Mouse (Mus musculus) embryonic facial prominence, embryonic 14.5 days (tissue): ENCODE data around the gene Lmx1a. TPM values are rescaled to one million over a fixed set of nuclear protein-coding genes. Genes with fewer than 3 reads are reported as not detected.

Source experiments
- ATAC-seq: fragments of 200-750 bp; cut with Nextera tagmentation; 2 replicates; pipeline ENCODE4 v1.8.0; 2017; ENCODE audit warnings: low read depth, moderate number of reproducible peaks, moderate TSS enrichment
- DNase-seq: peaks from one replicate; pipeline ENCODE4 v3.0.0-alpha.2; 2015; ENCODE audit warnings: low spot score
- H3K27ac ChIP-seq: fragments of 300-500 bp; sonication (generic); replicated peaks from 2 replicates; pipeline ENCODE4 v1.5.1; 2014; ENCODE audit warnings: low read depth, mild to moderate bottlenecking, low read length, moderate library complexity
- H3K27me3 ChIP-seq: fragments of 300-500 bp; sonication (generic); replicated peaks from 2 replicates; pipeline ENCODE4 v1.6.1; 2014; ENCODE audit warnings: low read length; ENCODE audit not compliant: control insufficient read depth, insufficient read depth
- H3K36me3 ChIP-seq: fragments of 300-500 bp; sonication (generic); 2 replicates; pipeline ENCODE4 v1.6.1; 2014; ENCODE audit warnings: low read length, mixed read lengths; ENCODE audit not compliant: control insufficient read depth, insufficient read depth
- H3K4me1 ChIP-seq: fragments of 300-500 bp; sonication (generic); 2 replicates; pipeline ENCODE4 v1.6.1; 2014; ENCODE audit warnings: antibody characterized with exemption, low read length; ENCODE audit not compliant: control insufficient read depth, insufficient read depth
- H3K4me2 ChIP-seq: fragments of 300-500 bp; sonication (generic); 2 replicates; pipeline ENCODE4 v1.6.1; 2014; ENCODE audit warnings: low read depth, mild to moderate bottlenecking, low read length, moderate library complexity, mixed read lengths
- H3K4me3 ChIP-seq: fragments of 300-500 bp; sonication (generic); 2 replicates; pipeline ENCODE4 v1.5.1; 2014; ENCODE audit warnings: low read depth, mild to moderate bottlenecking, low read length
- H3K9ac ChIP-seq: fragments of 300-500 bp; sonication (generic); 2 replicates; pipeline ENCODE4 v1.6.1; 2014; ENCODE audit warnings: low read depth, mild to moderate bottlenecking, low read length, moderate library complexity, mixed read lengths
- H3K9me3 ChIP-seq: fragments of 300-500 bp; sonication (generic); 2 replicates; pipeline ENCODE4 v1.6.1; 2016; ENCODE audit warnings: low read length; ENCODE audit not compliant: control insufficient read depth
- whole genome bisulfite sequencing: fragments of 180-500 bp; shearing (Covaris S2); extraction: QIAGEN DNeasy Blood & Tissue Kit; methylation state at CpG from one replicate; pipeline ENCODE4 v1.1.7; 2014; 5-methylcytosine and 5-hydroxymethylcytosine counted together
- polyA plus RNA-seq: library from polyadenylated mRNA; unstranded; fragments of >200 nt; fragmentation: Nextera tagmentation; extraction: Ambion mirVana; gene quantifications from 2 replicates; pipeline ENCODE4 v1.2.1, GENCODE M21; 2014

Gene Lmx1a
- polyA plus RNA-seq, 1 experiment from 2014 or later: 1.7 TPM

DNA sequence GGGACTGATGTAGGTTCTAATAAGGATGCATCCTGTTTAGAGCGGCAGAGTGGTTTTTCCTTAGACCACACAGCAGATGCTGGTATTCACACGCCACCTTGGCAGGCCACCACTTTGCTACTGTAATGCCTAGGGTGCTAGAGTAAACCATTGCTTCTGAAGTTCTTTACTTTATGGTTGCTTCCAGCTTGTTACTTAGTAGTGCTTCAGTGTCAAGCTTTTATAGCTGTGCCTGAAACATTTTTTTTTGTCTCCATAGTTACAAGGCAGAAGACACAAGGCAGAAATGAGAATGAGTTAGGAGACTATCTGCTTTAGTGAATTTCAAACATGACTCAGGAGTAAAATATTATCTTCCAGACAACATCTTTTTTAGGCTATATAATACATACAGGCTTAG, 95.0 kb downstream of the Lmx1a start:
- no peaks in the 10 kb centered on the region; the same call in 1 of the 2 replicates for H3K4me1 ChIP-seq
- no peak overlapping the region for H3K4me3 ChIP-seq
- WGBS: 78% methylated on average over 2 of the region's 2 CpGs
- H3K27me3 ChIP-seq: no peaks in the 10 kb centered on the region
- no peak overlapping the region for H3K4me2 ChIP-seq
- H3K36me3 ChIP-seq: no peaks in the 10 kb centered on the region
- DNase-seq (no peak), ATAC-seq (no peak)
- no peak overlapping the region for H3K9ac ChIP-seq
- H3K9me3 ChIP-seq: no peaks in the 10 kb centered on the region
- H3K27ac ChIP-seq: no peak overlapping the region

DNA sequence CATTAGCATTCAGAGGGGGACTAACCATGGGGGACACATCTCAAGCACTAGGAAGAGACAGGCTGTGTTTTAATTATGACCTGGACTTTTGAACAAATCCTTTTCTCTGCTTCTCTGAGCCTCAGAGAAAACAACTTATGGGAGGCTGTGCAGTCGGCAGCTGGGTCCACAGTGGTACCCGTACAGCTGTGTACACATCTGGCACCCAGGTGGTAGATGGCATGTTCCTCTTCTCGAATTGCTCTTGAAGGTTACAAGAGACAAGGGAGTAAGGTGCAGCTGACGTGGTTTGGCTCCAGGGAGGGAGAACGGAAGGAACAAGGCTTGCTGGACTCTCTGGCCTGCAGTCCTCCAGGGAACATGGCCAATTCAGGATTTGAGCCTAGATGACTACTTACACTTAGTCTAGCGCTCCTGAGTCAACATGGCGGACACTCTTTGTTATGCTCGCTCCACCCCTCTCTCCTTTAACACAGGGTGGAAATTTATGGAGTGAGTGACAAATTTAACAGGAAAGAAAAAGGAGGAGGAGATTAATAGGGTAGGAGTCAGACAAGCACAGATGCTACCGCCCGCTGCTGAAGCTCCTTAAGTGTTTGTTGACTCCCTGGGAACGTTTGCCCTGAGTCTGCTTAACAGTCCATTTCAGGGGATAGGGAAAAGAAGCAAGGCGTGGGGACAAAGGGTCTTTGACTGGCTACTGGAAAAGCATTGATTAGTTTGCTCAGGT, 99.8 kb downstream of the Lmx1a start:
- 53% methylated on average over 12 of the region's 12 CpGs for WGBS
- no peaks in the 10 kb centered on the region for H3K9me3 ChIP-seq
- no peaks in the 10 kb centered on the region for H3K36me3 ChIP-seq
- DNase-seq (no peak), ATAC-seq (no peak)
- 0 out of 2 replicates have a peak, but pooled peaks cover 2% of the 10 kb centered on the region for H3K27me3 ChIP-seq
- H3K4me2 ChIP-seq: no peak overlapping the region
- H3K27ac ChIP-seq: no peak overlapping the region
- no peak overlapping the region for H3K9ac ChIP-seq
- H3K4me1 ChIP-seq: peaks cover 3% of the 10 kb centered on the region; the same call in 1 of the 2 replicates
- H3K4me3 ChIP-seq: no peak overlapping the region

DNA sequence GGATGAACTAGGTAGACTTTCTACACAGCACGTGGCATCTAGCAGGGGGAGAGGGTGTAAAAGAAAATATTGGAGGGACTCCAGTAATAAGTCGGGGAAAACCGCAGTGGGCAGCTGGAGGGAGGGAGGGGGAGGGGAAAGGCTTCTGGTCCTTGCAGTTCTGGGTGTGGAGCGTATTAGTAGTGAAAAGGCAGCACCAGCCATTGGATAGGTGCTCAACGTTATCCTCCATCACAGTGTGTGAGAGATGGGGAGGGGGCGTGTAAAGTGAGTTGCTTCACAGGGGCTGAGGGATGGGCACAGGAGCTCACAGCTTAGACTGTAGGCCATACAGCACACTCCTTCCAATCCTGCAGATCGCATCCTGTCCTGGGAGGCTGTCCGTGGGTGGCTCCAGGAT, 100.4 kb downstream of the Lmx1a start:
- WGBS: 65% methylated on average over 8 of the region's 8 CpGs

DNA sequence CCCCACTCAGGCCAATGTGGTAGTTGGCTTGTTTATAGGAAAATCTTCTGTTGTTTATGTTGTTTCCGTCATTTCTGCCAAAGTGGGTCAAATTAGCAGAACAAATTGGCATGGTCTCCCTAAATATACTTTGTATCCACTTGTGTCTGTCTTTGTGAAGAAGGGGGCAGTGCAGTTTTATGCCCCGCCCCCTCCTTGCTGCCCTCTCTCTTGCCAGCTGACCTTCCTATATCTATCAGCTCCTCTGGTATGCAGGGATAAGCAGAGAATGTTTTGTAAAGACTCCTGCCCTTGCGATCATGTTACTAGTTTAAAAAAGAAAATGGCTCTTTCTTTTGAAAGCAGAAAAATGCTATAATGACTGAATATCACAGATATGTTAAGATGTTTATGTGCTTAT, 101.7 kb downstream of the Lmx1a start:
- no peak overlapping the region for H3K9ac ChIP-seq
- H3K36me3 ChIP-seq: no peaks in the 10 kb centered on the region
- 58% methylated on average over 3 of the region's 3 CpGs for WGBS
- H3K27ac ChIP-seq: no peak overlapping the region
- H3K9me3 ChIP-seq: no peaks in the 10 kb centered on the region
- no peak overlapping the region for H3K4me3 ChIP-seq
- H3K27me3 ChIP-seq: 0 out of 2 replicates have a peak, but pooled peaks cover 2% of the 10 kb centered on the region
- peaks cover 3% of the 10 kb centered on the region; the same call in 1 of the 2 replicates for H3K4me1 ChIP-seq
- H3K4me2 ChIP-seq: no peak overlapping the region
- DNase-seq: no peak
- no peak for ATAC-seq

More for the DNA sequence above, 100.4 kb downstream of the Lmx1a start:
- Histone ChIP-seq H3K4me1 (peaks cover 3% of the 10 kb centered on the region; the same call in 1 of the 2 replicates), H3K36me3 (no peaks in the 10 kb centered on the region), H3K9ac (no peak overlapping the region), H3K27me3 (0 out of 2 replicates have a peak, but pooled peaks cover 2% of the 10 kb centered on the region), H3K9me3 (no peaks in the 10 kb centered on the region), H3K4me2 (no peak overlapping the region), H3K27ac (no peak overlapping the region), H3K4me3 (no peak overlapping the region)
- no peak for DNase-seq
- ATAC-seq: no peak

DNA sequence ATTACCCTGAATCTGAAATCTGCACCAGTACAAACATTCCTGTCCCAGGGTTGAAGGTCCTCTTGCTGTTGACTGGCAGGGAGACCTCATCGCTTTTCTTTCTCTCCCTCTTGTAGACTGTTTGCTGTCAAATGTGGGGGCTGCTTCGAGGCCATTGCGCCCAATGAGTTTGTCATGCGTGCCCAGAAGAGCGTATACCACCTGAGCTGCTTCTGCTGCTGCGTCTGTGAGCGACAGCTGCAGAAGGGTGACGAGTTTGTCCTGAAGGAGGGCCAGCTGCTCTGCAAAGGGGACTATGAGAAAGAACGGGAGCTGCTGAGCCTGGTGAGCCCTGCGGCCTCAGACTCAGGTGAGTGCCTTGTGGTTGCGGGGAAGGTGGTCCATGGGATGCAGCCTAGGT, 102.2 kb downstream of the Lmx1a start:
- 76% methylated on average over 11 of the region's 11 CpGs for WGBS
- Histone ChIP-seq H3K27ac (no peak overlapping the region), H3K4me3 (no peak overlapping the region), H3K4me1 (peaks cover 3% of the 10 kb centered on the region; the same call in 1 of the 2 replicates), H3K4me2 (no peak overlapping the region), H3K36me3 (no peaks in the 10 kb centered on the region), H3K9ac (no peak overlapping the region), H3K27me3 (0 out of 2 replicates have a peak, but pooled peaks cover 2% of the 10 kb centered on the region), H3K9me3 (no peaks in the 10 kb centered on the region)
- ATAC-seq (no peak), DNase-seq (no peak)

DNA sequence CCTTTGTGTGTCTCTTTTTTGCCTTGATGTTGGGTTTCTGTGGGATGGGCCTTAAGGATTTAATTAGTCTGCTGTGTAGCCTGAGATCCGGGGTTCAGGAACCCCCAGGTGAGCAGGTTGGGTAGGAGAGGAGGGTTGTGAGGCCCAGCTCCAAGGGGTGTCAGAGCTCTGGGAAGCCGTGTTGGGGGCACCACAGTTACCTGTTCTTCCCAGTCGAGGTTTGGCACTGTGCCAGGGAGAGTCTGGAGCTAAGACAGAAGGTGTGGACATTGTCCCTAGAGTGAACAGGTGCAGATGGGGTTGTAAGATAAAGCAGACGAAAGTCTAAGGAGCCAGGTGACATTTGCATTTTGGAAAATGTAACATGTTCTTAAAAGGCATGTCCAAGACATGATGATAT, 112.9 kb downstream of the Lmx1a start:
- H3K27me3 ChIP-seq: peaks cover 45% of the 10 kb centered on the region
- no peak; the same call in 1 of the 2 replicates for ATAC-seq

DNA sequence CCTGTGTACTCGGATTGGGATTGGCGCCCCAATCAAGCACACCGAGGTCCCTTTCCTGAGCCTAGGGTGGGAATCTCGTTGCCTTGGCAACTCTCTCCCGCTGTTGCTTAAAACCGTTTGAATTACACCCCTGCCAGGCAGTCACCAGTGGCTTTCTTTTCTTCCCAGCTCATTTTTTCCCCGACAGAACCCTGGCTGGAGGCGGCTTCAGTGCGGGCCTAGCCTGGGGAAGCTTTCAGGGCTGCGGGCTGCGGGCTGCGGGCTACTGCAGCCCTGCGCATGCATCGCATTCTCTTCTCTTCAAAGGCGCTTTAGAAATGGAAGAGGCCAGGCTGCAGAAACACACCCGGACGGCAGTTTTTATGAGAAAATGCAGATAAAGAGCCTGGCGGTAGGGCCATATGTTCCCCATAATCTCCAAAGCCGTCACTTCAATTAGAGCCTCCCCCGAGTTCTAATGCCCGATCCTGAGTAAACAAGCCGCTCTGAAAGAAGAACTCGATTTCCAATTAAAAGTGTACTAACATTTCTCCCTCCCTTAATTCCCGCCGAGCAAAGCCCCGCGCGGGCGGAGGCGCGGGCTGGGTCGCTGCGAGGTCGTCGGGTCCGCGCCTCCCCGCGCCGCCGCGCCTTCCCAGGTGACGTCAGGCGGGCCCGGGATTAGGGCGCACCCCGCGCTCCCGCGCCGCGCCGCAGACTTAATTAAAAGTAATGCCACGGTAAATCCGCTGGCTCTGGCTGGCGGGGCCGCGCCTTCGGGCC, 113.7 kb downstream of the Lmx1a start:
- H3K4me1 ChIP-seq: no peaks in the 10 kb centered on the region
- under 1% methylated on average over 32 of the region's 59 CpGs for WGBS
- H3K36me3 ChIP-seq: no peaks in the 10 kb centered on the region
- no peak overlapping the region for H3K27ac ChIP-seq
- peaks cover 45% of the 10 kb centered on the region for H3K27me3 ChIP-seq
- ATAC-seq: peak; percentile 81
- H3K4me2 ChIP-seq: peak overlapping the region; percentile 91
- no peaks in the 10 kb centered on the region for H3K9me3 ChIP-seq
- peak overlapping the region; percentile 58 for H3K9ac ChIP-seq
- peak overlapping the region; percentile 48 for H3K4me3 ChIP-seq
- DNase-seq: peak; percentile 64

More for the DNA sequence above, 112.9 kb downstream of the Lmx1a start:
- H3K9ac ChIP-seq: no peak overlapping the region
- H3K4me2 ChIP-seq: no peak overlapping the region
- no peak overlapping the region for H3K4me3 ChIP-seq
- WGBS: 36% methylated on average over 4 of the region's 4 CpGs
- H3K9me3 ChIP-seq: no peaks in the 10 kb centered on the region
- H3K36me3 ChIP-seq: no peaks in the 10 kb centered on the region
- H3K27ac ChIP-seq: no peak overlapping the region
- H3K4me1 ChIP-seq: no peaks in the 10 kb centered on the region
- no peak for DNase-seq

DNA sequence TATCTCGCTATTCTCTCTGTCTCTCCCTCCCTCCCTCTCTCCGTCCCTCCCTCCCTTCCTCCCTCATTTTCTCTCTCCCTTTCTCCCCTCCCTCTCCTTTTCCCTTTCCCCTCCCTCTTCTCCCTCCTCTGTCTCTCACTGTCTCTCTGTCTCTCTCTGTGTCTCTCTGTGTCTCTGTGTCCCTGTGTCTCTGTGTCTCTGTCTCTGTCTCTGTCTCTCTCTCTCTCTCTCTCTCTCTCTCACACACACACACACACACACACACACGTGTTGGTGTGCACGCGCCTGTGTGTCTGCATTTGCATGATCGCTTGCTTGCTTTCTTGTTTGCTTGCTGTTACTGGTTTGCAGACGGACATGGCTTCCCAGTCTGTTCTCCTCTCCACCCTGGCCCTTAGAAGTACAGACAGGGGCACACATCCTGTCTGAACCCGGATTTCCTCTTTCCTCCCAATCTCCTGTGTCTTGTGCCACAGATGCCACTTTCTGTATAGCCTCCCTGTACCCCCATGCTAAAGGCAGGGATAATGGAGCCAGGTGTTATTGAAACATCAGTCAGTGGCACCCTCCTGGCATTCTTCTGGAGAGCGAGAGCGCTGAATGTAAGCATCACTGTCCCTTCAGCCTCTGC, 114.4 kb downstream of the Lmx1a start:
- peak overlapping the region; percentile 58 for H3K9ac ChIP-seq

More for the DNA sequence above, 114.4 kb downstream of the Lmx1a start:
- peak overlapping the region; percentile 91 for H3K4me2 ChIP-seq
- peaks cover 45% of the 10 kb centered on the region for H3K27me3 ChIP-seq
- no peaks in the 10 kb centered on the region for H3K9me3 ChIP-seq
- DNase-seq: no peak
- 16% methylated on average over 10 of the region's 10 CpGs for WGBS
- no peak overlapping the region for H3K27ac ChIP-seq
- no peak for ATAC-seq
- peak overlapping the region; percentile 48 for H3K4me3 ChIP-seq
- no peaks in the 10 kb centered on the region for H3K36me3 ChIP-seq
- H3K4me1 ChIP-seq: no peaks in the 10 kb centered on the region
